Mouse (Mus musculus) heart, postnatal 0 days (tissue): ENCODE data around the gene 2310022B05Rik.

Experiments used
- CTCF ChIP-seq: IDR thresholded peaks from 2 replicates; pipeline ENCODE4 v1.5.1; 2016; ENCODE audit warnings: antibody characterized with exemption, control low read depth, low read depth
- EP300 ChIP-seq: IDR thresholded peaks from 2 replicates; pipeline ENCODE4 v1.6.1; 2016; ENCODE audit warnings: antibody characterized with exemption, low read depth

GRCm38 (mm10) chr8:124586556-124586955, 76.6 kb downstream of the 2310022B05Rik start:
- TF ChIP-seq CTCF (no peak), EP300 (no peak)
